Mouse (Mus musculus) brain, adult 10 weeks (tissue): Measurements from ENCODE around the gene Gdf1. TPM values are rescaled to one million over a fixed set of nuclear protein-coding genes. Genes with fewer than 3 reads are reported as not detected.

ENCODE experiments used
- polyA plus RNA-seq: library from polyadenylated mRNA; stranded (reverse); fragments of 350-450 nt; fragmentation: Illumina TruSeq; extraction: RNeasy Lipid Tissue Mini Kit (QIAGEN cat#74804); gene quantifications from one replicate; pipeline ENCODE4 v1.2.3, GENCODE M21; 2015; ENCODE audit warnings: low read depth, low replicate concordance

Gdf1 gene
- polyA plus RNA-seq, result 3.5 TPM

DNA sequence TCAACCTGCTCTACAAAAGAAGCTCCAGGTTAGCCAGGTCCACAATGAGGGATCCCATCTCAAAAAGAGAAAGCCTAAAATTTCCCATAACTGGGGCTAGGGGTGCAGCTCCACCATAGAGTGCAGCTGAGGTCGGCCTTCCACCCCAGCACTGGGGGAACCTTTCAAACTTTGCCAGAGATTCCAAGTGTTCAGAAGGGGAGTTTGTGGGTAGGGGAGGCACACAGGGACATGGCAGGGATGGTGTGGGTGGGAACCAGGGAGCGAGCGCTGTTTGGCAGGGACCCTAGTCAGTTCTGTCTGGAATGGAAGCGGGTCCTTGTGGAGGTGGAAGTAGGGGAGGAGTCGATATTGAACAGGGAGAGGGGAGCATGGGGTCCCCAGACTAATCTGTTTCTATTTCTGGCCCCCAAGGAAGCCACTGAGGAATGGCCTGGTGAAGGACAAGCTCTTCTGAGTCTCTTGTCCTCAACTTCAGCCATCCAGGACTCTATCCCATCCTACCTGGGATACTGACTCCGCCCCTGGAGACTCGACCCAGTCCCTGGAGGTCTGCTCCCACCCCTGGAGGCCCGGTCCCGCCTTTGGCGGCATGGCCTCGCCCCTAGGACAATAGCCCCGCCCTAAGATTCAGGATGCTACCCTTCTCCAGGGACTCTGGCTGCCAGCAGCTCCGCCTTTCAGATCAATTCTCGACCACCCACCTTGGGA lies at the start of gene Gdf1:
Gene Gdf1, plus strand, starts transcription at position 694 of the 711 bp plus-strand sequence.

GRCm38 (mm10) chr8:70282603-70283135 lies 46.9 kb upstream of the Gdf1 start, which contains the start of gene Homer3:
Gene Homer3, plus strand, starts transcription at chr8:70282827.

GRCm38 (mm10) chr8:70302358-70302890 lies 27.2 kb upstream of the Gdf1 start, which contains the start of the genes Ddx49 and Cope:
Gene Ddx49, minus strand, starts transcription at chr8:70302489.
Gene Cope, plus strand, starts transcription at chr8:70302518.

DNA sequence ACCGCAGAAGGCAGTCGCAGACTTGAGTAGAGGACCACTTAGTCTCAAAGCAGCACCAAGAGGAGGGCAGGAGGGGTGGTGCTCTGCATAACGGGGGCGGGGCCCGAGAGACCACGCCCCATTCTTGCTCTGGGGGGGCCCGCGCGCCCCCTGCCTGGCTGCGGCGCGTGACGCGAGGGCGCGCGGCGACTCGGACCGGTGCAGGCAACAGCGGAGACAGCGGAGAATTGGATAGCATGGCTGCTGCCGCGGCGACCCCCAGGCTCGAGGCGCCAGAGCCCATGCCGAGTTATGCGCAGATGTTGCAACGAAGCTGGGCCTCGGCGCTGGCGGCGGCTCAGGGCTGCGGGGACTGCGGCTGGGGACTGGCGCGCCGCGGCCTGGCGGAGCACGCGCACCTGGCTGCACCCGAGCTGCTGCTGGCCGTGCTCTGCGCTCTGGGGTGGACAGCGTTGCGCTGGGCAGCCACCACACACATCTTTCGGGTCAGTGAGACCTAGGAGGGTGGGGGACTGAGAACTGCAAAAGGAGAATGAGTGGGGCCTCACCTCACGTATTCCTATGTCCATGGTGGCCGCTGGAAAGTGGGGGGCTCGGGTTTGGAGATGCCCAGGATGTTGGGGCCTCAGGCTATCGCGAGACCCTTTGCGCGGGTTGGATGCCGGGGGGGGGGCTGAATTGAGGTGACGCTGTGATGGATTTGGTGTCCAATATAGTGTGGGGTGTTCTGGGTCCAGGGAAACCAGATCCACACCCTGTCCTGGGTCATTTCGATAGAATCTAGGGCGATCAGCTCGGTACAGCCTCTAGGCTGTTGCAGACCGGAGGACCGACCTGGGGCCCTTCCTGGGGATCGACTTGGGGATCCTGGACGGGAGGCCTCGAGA lies 13.8 kb upstream of the Gdf1 start, which contains the start of gene Cers1:
Gene Cers1, plus strand, starts transcription at position 152 of the 887 bp plus-strand sequence.

GRCm38 (mm10) chr8:70353194-70353817 lies 23.7 kb downstream of the Gdf1 start, which contains the start of gene Upf1:
Gene Upf1, minus strand, starts transcription at chr8:70353278.

GRCm38 (mm10) chr8:70373397-70374317 lies 44.0 kb downstream of the Gdf1 start, which contains the start of gene Comp:
Gene Comp, plus strand, starts transcription at chr8:70373558.

Other genes starting within 250 kb of the Gdf1 start
- 85.0 TPM for gene Hapln4, start 246.4 kb upstream of the Gdf1 start, polyA plus RNA-seq
- gene Ncan, start 208.9 kb upstream of the Gdf1 start, polyA plus RNA-seq, result 58.0 TPM
- 29.2 TPM for gene Nr2c2ap, start 198.5 kb upstream of the Gdf1 start, polyA plus RNA-seq
- 14.6 TPM for gene Rfxank, start 190.7 kb upstream of the Gdf1 start, polyA plus RNA-seq
- gene Borcs8, start 190.3 kb upstream of the Gdf1 start, polyA plus RNA-seq, result 79.7 TPM
- not detected for gene Mef2b, start 190.1 kb upstream of the Gdf1 start, polyA plus RNA-seq
- gene Tmem161a, start 157.5 kb upstream of the Gdf1 start, polyA plus RNA-seq, result 30.0 TPM
- gene Slc25a42, start 117.5 kb upstream of the Gdf1 start, polyA plus RNA-seq, result 27.2 TPM
- 63.2 TPM for gene Sugp2, start 95.6 kb upstream of the Gdf1 start, polyA plus RNA-seq
- 41.9 TPM for gene Armc6, start 95.4 kb upstream of the Gdf1 start, polyA plus RNA-seq
- gene Homer3, start 47.0 kb upstream of the Gdf1 start, polyA plus RNA-seq, result 20.1 TPM
- 44.8 TPM for gene Ddx49, start 27.3 kb upstream of the Gdf1 start, polyA plus RNA-seq
- 172 TPM for gene Cope, start 27.3 kb upstream of the Gdf1 start, polyA plus RNA-seq
- 65.7 TPM for gene Cers1, start 14.0 kb upstream of the Gdf1 start, polyA plus RNA-seq
- 29.0 TPM for gene Upf1, start 23.5 kb downstream of the Gdf1 start, polyA plus RNA-seq
- 0.18 TPM for gene Comp, start 43.7 kb downstream of the Gdf1 start, polyA plus RNA-seq
- 68.4 TPM for gene Crtc1, start 109.8 kb downstream of the Gdf1 start, polyA plus RNA-seq
- 33.9 TPM for gene Klhl26, start 147.2 kb downstream of the Gdf1 start, polyA plus RNA-seq
- gene Tmem59l, start 157.5 kb downstream of the Gdf1 start, polyA plus RNA-seq, result 410 TPM
- 5.2 TPM for gene Crlf1, start 163.3 kb downstream of the Gdf1 start, polyA plus RNA-seq
- 129 TPM for gene Rex1bd, start 176.9 kb downstream of the Gdf1 start, polyA plus RNA-seq
- gene Uba52, start 181.0 kb downstream of the Gdf1 start, polyA plus RNA-seq, result 1,689 TPM
- 487 TPM for gene Fkbp8, start 197.9 kb downstream of the Gdf1 start, polyA plus RNA-seq
- gene Kxd1, start 198.1 kb downstream of the Gdf1 start, polyA plus RNA-seq, result 57.3 TPM
- 12.0 TPM for gene Ell, start 209.6 kb downstream of the Gdf1 start, polyA plus RNA-seq